Mouse (Mus musculus): ENCODE results near the gene Fggy.

DNA sequence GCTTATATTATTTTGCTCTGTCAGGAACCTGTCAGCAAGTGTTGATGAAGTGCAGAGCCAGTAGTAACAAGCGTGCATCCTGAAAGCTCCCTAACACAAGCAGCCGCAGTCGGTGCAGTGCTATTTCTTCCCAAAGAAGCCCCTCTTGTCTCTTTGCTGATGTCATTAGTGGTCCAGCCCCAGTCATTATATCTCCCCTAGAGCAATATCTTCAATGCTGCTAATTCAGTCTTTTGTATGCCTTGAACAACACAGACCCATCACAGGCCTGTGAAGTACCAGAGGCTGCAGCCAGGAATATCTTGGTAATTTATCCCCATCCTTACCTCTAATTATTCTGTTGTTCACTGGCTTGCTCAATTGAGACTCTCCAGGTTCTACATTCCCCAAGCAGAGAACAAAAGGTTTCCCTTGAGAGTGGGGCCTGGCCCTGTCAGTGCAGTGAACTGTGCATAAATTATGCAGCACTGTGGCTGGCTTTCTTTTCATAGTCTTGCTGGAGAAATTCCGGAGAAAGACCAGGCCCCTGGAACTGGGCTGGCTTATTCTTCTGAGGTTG, 127.3 kb downstream of the Fggy start:
- no peak for TF ChIP-seq CTCF (IDR thresholded peaks at IDR 0.05; ENCODE audit: low read depth)
- TF ChIP-seq EP300 (IDR thresholded peaks at IDR 0.05; ENCODE audit: low read depth), result no peak
